ENCODE assay signal across 1 mouse cellular context in genomic region chr1:193129786-193130455, GRCm38 (mm10).
TF ChIP-seq lines count a peak whose summit lies in the region.

Gene Diexf, minus strand, starts transcription at chr1:193130272.

TF ChIP-seq in CH12.LX, 34 proteins besides CTCF, POLR2A, EP300 and RAD21 (continued from another document):
- TF ChIP-seq JUND (conservative IDR thresholded peaks at IDR 0.05; ENCODE audit: low read depth, low read length): no peak
- no peak for TF ChIP-seq E2F4 (IDR thresholded peaks at IDR 0.05; ENCODE audit: insufficient replicate concordance, low read depth, low read length)
- 0 out of 2 replicates have a peak, but pooled peaks have one; percentile 70 for TF ChIP-seq ZNF384 (IDR thresholded peaks at IDR 0.05; ENCODE audit: low read depth, low read length)
- TF ChIP-seq ETS1 (conservative IDR thresholded peaks at IDR 0.05; ENCODE audit: low read depth, low read length): no peak
- peak; percentile 75 for TF ChIP-seq ELF1 (IDR thresholded peaks at IDR 0.05; ENCODE audit: low read depth, low read length)
- TF ChIP-seq TCF12 (IDR thresholded peaks at IDR 0.05; ENCODE audit: low read depth, low read length): peak; percentile 84
- TF ChIP-seq SIN3A (IDR thresholded peaks at IDR 0.05; ENCODE audit: low read length): peak; percentile 96
- TF ChIP-seq POLR2AphosphoS2 (IDR thresholded peaks at IDR 0.05; ENCODE audit: low read depth, low read length): no peak
- TF ChIP-seq MAX (IDR thresholded peaks at IDR 0.05; ENCODE audit: low read length): peak; percentile 98
- TF ChIP-seq IRF4 (IDR thresholded peaks at IDR 0.05; ENCODE audit: low read depth, low read length): peak; percentile 79
- no peak for TF ChIP-seq USF2 (conservative IDR thresholded peaks at IDR 0.05; ENCODE audit: low read depth, low read length)
- no peak for TF ChIP-seq CHD1 (IDR thresholded peaks at IDR 0.05; ENCODE audit: low read depth, low read length)
